Mouse (Mus musculus) erythroblast, adult 5-6 weeks (primary cell): ENCODE results near the gene Pkp3. TPM values are rescaled to one million over a fixed set of nuclear protein-coding genes. Genes with fewer than 3 reads are reported as not detected.
"Not testable (repeated sequence)": the region's sequence is repeated elsewhere in the genome, so short reads cannot be mapped to it uniquely, and the experiment has no call there.

ENCODE experiments used
- ATAC-seq: replicated peaks from 2 replicates; pipeline ENCODE4 v1.8.0; 2016; ENCODE audit warnings: moderate number of reproducible peaks, mild to moderate bottlenecking, moderate TSS enrichment, inconsistent platforms; ENCODE audit not compliant: poor library complexity, low FRiP score, severe bottlenecking
- total RNA-seq, 2 experiments: library from RNA; stranded (forward) in 1 of 2; stranded (reverse) in 1 of 2; fragments of 150-400 nt in 1 of 2; fragments of 200-764, 138-1000 nt in 1 of 2; gene quantifications; 2 replicates each; pipeline versions ENCODE4 v1.2.3 to v1.2.4; 2015 to 2017; ENCODE audit warnings: low replicate concordance in 2 of 2

The Pkp3 gene
- total RNA-seq (2015; ENCODE audit: low replicate concordance) (not detected in 2 replicates), total RNA-seq (2017; ENCODE audit: low replicate concordance) (not detected in 2 replicates)

- ATAC-seq, result no peak
Measured at GRCm38 (mm10) chr7:141077841-141078240, at the start of gene Pkp3. Gene Pkp3 (plus strand): TSS chr7:141078218.

GRCm38 (mm10) chr7:141028831-141029230 lies 49.2 kb upstream of the Pkp3 start, which contains the start of gene Gm17387:
Gene Gm17387 (plus strand): TSS chr7:141029131.
- ATAC-seq, result no peak

- ATAC-seq, result no peak
Measured at GRCm38 (mm10) chr7:141030390-141030789, 47.6 kb upstream of the Pkp3 start.

- ATAC-seq, result no peak
Measured at GRCm38 (mm10) chr7:141032458-141033167, 45.4 kb upstream of the Pkp3 start.

- not testable (repeated sequence) for ATAC-seq
Measured at GRCm38 (mm10) chr7:141036624-141037023, 41.4 kb upstream of the Pkp3 start.

GRCm38 (mm10) chr7:141038090-141039032 lies 39.7 kb upstream of the Pkp3 start:
- no peak for ATAC-seq

GRCm38 (mm10) chr7:141039386-141040107 lies 38.5 kb upstream of the Pkp3 start:
- no peak for ATAC-seq

- no peak for ATAC-seq
Measured at GRCm38 (mm10) chr7:141040867-141041606, 37.0 kb upstream of the Pkp3 start.

GRCm38 (mm10) chr7:141041661-141042060 lies 36.4 kb upstream of the Pkp3 start:
- peak; percentile 30; the same call in 1 of the 2 replicates for ATAC-seq

GRCm38 (mm10) chr7:141042539-141042938 lies 35.5 kb upstream of the Pkp3 start:
- peak; percentile 61 for ATAC-seq

- ATAC-seq, result peak; percentile 61
Measured at GRCm38 (mm10) chr7:141046931-141047580, 31.0 kb upstream of the Pkp3 start.

GRCm38 (mm10) chr7:141047581-141048225 lies 30.3 kb upstream of the Pkp3 start:
- peak; percentile 33; the same call in 1 of the 2 replicates for ATAC-seq

- ATAC-seq, result peak; percentile 71
Measured at GRCm38 (mm10) chr7:141048226-141049218, 29.5 kb upstream of the Pkp3 start.

- ATAC-seq, result no peak
Measured at GRCm38 (mm10) chr7:141049326-141049725, 28.7 kb upstream of the Pkp3 start.

GRCm38 (mm10) chr7:141051060-141051685 lies 26.8 kb upstream of the Pkp3 start:
- ATAC-seq, result no peak

- no peak for ATAC-seq
Measured at GRCm38 (mm10) chr7:141052016-141052415, 26.0 kb upstream of the Pkp3 start.

GRCm38 (mm10) chr7:141052421-141052820 lies 25.6 kb upstream of the Pkp3 start:
- no peak for ATAC-seq
